Mouse (Mus musculus) urinary bladder, adult 18-20 months (tissue): ENCODE data around the gene Samd8.

Experiments
- DNase-seq, 2 experiments: peaks; one replicate each; pipeline ENCODE4 v3.0.0; 2022; ENCODE audit warnings: low spot score in 2 of 2, mixed read lengths in 2 of 2

Samd8 gene

DNA sequence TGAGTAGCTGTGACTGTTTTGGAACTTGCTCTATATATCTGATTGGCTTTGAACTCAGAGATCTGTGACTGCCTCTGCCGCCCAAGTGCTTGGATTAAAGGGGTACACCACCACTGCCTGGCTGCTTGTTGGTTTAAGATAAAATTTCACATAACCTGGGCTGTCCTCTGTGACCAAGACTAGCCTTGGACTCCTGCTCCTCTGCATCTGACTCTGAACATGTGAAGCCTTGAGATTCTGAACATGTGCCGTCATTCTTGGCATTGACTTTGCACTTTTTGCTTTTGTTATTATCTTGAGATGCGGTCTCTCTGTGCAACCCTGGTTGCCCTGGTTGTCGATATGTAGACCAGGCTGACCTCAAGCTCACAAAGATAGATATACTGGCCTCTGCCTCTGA is 41.4 kb downstream of the Samd8 start:
- DNase-seq, result no peak

DNA sequence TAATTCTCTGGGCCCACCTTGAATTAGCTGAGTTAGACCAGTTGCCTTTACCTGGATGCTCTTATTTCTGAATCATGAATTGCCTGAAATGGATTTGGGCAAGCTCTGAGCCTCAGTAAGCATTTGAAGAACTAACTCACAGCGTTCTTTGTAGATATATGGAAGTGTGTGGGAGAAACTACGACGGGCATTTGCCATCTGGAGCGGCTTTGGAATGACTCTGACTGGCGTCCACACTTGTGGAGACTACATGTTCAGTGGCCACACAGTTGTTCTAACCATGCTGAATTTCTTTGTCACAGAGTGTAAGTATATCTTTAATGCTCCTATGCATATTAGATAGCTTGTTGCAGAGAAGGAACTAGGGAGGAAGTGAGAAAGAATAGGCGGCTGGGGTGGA is 41.9 kb downstream of the Samd8 start:
- DNase-seq, result no peak

DNA sequence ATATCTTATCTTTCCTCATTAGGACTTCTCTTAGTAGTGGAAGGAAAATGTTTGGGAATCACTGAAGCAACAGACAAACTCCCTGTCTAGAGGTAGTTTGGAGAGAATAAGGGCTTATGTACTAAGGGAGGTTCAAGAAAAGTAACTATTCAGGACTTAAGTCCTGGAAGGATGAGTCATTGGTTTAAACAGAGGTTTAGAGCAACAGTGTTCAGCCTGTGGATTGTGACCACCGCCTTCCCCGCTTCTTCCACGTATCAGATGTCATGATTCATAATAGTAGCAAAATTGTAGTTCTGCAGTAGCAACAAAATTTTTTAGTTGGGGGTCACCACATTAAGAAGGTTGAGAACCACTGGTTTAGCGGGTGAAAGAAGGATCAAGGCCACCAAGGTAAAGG is 50.3 kb downstream of the Samd8 start:
- no peak for DNase-seq

DNA sequence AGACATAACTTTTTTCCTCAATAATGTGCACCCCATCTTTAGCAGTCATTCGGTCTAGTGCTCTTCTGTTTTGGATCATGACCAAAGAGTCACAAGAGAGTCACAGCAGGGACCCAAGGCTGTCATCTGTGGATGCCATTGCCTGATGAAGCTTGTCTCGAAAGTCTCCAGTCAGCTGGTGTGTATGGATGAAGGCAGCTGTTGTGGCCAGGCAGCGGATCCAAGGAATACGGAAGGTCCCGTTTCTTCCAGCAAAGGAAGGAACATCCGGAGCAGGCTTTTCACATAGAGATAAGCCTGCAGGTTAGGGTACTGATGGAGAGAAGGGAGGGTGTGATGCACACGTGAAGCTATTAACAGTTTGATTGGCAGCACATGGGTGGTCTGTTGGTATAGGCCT is 51.3 kb downstream of the Samd8 start:
- no peak for DNase-seq

DNA sequence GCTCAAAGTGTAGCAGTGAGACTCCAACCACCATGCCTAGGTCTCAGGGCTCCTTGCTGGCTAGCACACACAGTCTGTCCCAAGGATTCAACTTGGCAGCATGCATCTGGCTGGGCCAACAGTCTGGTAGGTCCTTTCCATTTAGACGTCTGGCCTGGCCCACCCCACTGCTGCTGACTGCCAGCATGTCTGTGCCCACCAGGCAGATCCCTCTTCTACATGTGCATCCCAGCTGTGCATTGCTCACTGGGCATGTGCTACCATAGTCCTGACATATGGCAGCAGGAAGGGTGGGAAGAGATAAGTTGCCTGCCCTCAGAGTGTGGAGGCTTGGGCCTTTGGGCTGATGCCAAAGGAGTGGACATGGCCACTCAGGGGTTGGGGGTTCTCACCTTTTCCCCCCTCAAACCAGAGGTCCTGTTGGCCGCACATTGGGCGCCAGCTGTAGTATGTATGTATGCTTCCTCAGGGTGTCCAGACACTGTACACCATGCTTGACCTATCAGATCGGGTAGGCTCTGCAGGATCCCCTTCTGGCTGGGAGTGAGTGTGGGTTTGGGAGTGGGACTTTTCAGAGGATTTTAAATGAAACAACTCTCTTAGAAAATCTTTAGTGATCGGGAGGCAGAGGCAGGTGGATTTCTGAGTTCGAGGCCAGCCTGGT is 52.3 kb downstream of the Samd8 start:
- no peak for DNase-seq

DNA sequence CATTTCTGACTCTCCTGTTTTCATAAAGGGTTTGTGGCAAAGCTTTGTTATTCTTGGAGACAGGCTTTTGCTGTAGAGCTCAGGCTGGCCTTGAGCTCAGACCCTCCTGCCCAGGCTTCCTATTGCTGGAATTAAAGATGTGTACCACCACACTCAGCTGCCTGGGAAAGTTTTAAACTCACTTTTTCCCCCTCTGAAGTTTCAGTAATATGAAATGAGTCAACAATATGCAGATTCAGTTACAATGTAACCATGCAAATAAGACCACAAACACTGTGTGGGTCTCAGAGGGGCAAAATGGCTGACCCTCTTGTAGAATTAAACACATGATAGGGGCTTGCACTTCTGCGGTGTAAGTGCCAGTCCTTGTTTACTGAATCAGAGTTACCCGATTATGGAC is 55.9 kb downstream of the Samd8 start:
- DNase-seq, result no peak

DNA sequence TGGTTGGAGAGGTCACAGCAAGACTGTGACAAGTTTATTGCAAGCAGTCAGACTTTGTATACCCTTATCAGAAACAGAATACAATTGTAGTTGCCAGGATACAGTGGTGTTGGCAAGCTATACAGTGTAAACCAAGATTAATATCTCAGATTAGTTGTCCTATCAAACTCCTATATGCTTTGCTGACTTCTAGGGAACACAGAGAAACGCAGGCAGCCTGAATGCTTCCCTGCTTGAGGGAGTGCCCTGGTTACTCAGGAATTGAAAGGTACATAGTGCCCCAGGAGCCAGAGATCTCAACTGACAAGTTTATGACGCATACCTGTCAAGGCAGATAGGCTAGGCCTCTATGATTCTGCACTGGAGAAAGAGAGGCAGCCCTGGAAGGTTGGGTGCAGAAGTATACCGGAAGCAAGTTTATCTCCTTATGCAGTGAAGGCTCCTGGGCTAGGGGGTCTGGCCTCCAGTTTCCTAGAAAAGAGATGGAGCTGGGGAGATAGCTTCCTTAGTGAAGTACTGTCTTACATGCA is 56.4 kb downstream of the Samd8 start:
- peak in 1 of 2 experiments; percentile 40 for DNase-seq

DNA sequence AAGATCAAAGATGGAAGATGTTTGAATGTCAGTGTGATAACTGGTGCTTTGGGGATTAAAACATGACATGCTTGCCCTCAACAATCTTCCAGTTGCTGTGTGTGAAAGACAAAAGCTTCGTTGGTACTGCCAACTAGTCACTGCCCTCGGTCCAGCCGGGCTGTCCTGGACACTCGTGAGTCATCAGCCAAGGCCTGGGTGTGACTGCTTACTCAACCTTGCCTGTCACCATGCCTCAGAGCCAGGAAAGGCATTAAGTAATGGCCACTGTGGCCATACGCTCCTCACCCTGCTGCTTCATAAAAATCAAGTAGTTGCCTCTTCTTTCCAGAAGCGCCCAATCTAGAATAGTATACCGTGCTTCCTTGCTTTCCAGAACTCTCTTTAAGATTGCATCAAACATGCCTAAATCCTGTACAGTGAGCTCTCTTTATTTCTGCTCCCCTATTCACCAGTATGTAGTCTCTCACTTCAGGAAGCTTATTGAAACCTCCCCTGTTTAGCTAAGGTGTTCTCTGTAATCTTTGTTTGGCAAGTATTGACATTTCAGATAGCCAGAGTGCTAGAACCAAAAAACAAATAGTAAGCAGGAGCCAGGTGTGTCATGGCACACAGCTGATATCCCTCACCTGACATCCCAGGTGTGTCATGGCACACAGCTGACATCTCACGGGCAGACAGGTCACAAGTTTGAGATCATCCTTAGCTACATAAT is 58.0 kb downstream of the Samd8 start:
- peak in 1 of 2 experiments; percentile 19 for DNase-seq

DNA sequence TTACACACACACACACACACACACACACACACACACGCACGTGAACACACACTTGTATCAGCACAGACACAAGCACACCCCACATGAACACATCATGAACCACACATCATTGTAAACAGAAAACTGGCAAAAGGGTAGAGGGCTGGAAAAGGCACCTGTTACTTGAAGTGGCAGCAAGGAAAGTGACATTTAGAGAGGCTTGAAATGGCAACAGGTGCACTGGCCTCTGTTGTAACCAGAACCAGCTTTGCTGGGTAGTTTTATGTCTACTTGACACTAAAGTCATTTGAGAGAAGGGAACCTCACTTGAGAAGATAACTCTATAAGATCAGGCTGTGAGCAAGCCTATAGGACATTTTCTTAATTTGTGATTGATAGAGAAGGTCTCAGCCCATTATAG is 59.1 kb downstream of the Samd8 start:
- no peak for DNase-seq

DNA sequence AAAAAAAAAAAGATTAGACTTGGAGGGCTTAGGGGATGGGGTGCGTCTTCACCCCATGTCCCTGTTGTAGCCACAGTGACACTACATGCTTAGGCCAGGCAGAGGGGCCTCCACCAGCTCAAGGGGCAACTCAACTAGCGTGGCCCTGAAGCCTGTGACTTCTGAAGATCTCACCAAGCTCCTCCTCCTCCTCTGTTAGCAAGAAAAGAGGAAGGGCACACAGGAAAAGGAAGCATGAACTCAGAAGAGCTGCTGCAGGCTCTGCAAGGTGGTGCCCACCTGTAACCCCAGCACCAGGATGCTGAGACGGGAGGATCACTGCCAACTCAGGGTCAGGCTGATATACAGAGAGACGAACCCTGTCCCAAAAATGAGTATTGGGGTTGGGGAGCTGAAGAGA is 61.0 kb downstream of the Samd8 start:
- no peak for DNase-seq

DNA sequence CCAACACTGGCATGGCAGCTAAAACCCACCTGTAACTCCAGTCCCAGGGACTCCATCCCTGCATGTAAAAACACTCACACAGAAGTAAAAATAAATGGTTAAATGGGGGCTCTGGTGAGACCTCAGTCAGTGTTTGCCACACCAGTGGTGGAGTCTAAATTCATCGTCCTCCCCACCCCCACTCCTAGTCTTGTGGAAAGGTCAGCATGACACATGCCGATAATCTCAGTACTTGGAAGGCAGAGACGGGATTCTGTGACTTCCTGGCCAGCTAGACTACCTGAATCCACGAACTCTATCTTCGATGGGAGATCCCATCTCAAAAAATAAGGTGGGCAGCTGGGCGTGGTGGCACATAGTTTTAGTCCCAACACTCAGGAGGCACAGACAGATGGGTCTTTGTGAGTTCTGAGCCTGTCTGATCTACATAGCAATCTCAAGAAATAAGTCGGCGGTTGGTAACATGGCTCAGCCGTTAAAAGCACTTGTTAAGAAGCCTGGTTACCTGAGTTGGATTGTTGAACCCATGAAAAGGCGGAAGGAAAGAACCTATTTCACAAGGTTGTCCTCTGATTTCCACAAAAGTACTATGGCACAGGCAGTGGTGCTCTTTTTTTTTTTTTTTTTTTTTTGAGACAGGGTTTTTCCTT is 61.5 kb downstream of the Samd8 start:
- DNase-seq, result no peak

DNA sequence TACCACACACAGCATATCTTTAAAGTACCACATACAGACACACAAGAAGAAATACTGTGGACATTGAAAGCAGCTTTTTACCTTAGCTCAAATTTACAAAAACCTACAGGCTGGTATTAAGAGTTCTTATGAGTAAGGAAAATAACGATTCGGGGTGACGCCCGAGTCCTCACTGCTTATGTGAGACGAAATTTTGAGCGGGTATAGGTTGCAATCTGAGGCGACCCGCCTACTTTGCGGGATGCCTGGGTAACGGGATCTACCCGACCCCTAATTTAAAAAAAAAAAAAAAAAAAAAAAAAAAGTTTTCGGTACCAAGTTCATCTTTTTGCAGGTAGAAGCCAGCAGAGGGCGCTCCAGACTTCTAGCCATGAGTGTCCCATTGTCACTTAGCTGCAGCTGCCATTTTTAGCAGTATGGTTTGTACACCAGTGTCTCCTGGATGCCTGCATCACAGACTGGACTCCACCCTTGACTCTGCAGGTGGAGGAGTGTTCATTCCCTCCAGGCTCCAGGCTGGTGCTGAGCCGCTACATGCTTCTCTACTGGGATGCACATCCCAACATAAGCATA is 62.3 kb downstream of the Samd8 start:
- DNase-seq, result peak in 1 of 2 experiments; percentile 24

DNA sequence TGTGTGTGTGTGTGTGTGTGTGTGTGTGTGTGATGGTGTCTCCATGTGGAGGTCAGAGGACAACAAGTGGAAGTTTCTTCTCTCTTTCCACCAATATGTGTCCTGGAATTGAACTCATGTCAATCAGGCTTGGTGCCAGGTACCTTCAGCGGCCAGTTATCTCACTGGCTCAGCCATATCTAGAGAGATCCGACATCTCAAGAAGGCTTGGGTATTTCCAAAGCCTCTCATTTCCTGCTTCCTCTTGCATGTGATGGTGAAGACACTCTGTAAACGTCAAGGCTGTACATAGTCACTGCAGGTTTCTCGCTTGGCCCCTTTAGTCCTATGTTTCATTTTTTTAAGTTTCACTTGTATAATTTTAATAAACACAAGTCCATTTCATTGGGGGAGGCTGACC is 62.9 kb downstream of the Samd8 start:
- DNase-seq, result no peak

DNA sequence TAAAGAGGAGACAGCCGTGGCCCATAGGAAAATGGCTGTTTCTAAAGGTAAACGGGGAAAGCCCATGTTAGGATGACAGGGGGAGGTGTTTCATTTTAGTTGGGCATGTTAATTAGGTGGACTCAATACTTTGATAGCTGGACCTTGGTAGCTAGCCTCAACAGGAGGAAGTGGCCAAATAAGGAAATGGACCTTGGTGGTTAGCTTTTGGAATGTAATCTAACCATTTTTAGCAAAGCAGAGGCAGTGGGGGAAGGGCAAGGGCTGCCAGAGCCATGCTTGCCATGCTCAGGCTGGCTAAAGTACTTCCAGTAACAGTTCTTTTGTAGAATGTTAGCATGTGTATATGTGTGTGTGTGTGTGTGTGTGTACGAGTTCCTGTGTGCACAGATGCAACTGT is 63.5 kb downstream of the Samd8 start:
- DNase-seq, result no peak

DNA sequence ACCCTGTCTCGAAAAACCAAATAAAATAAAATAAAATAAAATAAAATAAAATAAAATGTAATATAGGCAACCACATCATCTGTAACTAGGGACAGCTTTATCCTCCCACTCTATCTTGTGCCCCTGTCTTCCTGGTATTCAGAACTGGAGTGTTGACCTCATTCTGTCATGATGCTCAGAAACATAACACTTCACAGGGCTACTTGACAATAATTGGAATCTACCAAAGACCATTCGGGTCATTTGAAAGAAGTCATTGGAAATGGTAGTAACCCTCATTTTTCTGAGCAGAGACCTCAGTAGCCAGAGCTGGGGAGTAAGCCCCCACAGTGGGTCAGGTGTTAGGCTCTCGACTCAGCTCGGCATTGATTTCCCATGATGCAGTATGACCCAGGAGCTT is 64.3 kb downstream of the Samd8 start:
- no peak for DNase-seq

DNA sequence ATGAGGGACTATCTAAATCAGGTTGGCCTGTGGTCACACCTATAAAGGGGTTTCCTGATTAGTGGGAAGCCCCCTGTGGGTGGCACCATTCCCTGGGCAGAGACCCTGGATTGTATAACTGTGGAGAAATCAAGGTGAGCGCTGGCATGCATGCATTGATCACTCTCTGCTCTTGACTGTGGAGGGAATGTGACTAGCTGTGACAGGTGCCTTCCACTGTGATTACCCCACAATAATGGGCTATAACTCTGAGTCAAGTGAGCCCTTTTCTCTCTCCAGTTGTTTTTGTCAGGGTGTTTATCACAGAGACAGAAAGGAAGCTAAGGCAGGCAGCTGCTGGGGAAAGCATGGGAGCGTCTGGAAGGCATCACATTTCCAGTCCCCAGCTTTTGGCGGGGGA is 65.9 kb downstream of the Samd8 start:
- no peak for DNase-seq

DNA sequence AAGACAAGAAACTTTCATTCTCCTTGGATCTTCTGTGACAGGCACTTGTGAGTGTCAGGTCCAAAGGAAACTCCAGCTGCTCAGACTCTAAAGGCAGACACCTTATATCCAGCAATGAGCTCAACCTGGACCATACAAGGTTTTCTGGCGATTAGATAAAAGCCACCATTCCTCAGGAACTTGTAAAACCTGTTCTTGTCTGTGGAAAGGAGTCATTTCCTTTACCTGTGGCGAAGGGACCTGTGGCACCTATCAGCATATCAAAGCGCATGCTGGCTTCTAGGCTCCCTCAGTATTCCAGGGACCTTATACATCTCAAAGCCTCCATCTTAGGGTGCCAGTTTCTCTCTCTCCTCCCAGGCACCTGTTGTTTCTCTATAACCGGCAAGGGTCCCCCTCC is 67.1 kb downstream of the Samd8 start:
- DNase-seq, result no peak

DNA sequence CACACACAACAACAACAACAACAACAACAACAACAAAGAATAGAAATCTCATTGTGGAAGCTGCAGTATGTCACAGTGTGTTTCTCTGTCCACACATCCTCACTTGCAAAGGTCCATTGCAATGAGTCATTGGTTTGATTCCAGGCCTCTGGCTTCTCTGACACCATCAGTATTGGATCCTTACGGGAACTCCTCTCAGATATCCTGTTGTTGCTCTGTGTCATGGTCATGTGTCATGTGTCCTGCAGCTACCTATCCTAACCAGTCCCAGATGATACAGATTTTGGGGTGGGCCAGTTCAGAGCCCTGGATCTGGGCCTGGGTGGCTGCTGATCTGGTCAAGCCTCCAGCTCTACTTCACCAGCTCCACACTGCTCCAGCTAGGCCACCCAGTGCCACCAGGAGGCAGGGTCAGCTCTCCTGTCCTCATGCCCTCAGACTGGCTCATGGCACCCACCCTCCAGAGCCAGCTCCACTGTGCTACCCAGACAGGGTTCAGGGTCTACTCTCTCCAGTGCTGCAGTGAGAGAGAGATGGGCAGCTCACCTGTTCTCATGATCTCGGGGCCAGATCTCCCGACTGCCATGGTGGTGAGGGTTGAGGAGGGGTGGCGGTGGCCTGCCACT is 70.7 kb downstream of the Samd8 start:
- DNase-seq, result no peak

DNA sequence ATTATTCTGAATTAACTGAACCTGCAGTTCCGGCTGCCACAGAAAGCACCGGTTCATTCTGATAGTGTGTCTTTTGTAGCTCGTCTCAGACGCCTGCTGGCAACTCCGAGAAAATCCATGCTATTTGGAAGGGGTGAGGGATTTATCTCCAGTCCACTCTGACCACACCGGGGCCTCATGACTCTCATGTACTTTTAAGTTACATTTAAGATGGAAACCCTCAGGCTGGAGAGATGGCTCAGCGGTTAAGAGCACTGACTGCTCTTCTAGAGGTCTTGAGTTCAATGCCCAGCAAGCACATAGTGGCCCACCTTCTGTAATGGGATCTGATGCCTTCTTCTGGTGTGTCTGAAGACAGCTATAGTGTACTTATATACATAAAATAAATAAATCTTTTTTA is 72.0 kb downstream of the Samd8 start:
- DNase-seq, result no peak

DNA sequence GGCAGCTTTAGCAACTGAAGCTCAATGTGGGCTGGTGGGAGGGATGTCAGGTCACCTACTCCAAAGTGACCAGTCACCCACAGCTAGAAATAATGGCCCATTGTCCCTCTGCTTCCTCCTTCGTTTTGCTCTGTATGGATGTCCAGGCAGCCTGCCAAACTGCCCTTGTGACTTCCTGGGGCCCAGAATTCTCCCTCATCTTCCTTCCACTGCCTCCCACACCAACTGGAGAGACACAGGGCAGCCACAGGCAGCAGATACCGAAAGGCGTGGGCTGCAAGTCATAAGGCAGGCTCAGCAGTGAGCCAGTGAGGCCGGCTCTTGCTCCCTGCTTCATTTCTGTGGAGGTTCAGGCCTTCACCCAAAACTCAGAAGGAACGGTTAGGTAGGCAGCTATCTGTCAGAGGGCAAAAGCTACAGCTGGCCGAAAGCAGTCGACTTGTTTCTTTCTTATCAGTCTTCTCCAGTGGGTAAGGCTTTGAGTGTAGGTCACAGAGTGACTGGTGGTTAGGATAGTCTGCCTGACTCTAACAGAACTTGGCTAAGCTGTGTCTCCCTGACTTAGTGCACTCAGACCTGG is 72.6 kb downstream of the Samd8 start:
- peak in 1 of 2 experiments; percentile 20 for DNase-seq

DNA sequence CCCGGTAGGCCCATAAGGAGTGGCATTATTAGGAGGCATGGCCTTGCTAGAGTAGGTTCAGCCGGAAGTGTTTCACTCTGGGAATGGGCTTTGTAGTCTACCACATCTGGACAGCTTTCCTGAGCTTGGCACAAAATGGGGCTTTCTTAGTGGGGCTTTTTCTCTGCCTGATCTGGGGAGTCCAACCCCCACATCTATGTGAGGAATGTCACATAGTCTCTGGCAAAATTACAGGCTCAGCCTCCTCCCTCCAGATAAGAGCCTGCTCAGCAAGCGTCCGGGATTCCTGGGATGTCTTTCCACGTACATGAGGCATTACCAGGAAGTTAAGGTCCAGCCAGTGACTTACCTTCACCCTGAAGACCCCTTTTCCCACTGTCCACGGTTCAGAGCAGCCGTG is 73.6 kb downstream of the Samd8 start:
- no peak for DNase-seq

DNA sequence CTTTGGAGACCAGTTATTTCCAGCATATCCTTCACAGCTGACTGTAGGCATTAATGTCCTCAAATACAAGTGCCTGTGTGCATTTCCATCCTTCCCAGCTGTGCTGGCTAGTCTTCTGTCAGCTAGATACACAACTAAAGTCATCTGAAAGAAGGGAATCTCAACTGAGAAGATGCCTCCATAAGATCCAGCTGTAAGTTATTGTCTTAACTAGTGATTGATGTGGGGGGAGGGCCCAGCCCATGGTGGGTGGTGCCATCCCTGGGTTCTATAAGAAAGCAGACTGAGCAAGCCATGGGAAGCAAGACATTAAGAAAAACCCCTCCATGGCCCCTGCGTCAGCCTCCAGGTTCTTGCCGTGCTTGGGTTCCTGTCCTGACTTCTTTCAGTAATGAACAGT is 74.6 kb downstream of the Samd8 start, which contains the start of gene Vdac2:
Vdac2 (plus strand) TSS at position 301 of the 400 bp plus-strand sequence.
- DNase-seq, result no peak
